Mouse (Mus musculus) MEL (cell line): Measurements from ENCODE around the gene Clpsl2.
A peak's percentile ranks its signal among the peaks of the same experiment; 100 is the strongest.

Experiments
- BHLHE40 ChIP-seq: IDR thresholded peaks from 2 replicates; pipeline ENCODE4 v1.6.1; 2012; ENCODE audit warnings: low read depth, mild to moderate bottlenecking, inconsistent platforms, low read length, improper control_type of control experiment, borderline replicate concordance
- CHD1 ChIP-seq: IDR thresholded peaks from 2 replicates; pipeline ENCODE4 v1.6.1; 2012; ENCODE audit warnings: low read depth, mild to moderate bottlenecking, inconsistent platforms, low read length, improper control_type of control experiment
- CHD2 ChIP-seq: IDR thresholded peaks from 2 replicates; pipeline ENCODE4 v1.6.1; 2011; ENCODE audit warnings: low read length, improper control_type of control experiment
- CTCF ChIP-seq, 3 experiments: IDR thresholded peaks in 2 of 3; conservative IDR thresholded peaks in 1 of 3; 2 replicates each; pipeline ENCODE4 v1.5.1; 2011 to 2012; ENCODE audit warnings: low read length in 3 of 3, low read depth in 2 of 3, mild to moderate bottlenecking in 2 of 3, improper control_type of control experiment in 1 of 3, inconsistent platforms in 1 of 3, mixed read lengths in 1 of 3, moderate library complexity in 1 of 3; ENCODE audit not compliant: control insufficient read depth in 1 of 3, insufficient read depth in 1 of 3, poor library complexity in 1 of 3, severe bottlenecking in 1 of 3
- EP300 ChIP-seq, 2 experiments: IDR thresholded peaks; 2 replicates each; pipeline ENCODE4 v1.6.1; 2011; ENCODE audit warnings: improper control_type of control experiment in 2 of 2, low read length in 2 of 2, low read depth in 1 of 2, mild to moderate bottlenecking in 1 of 2
- GABPA ChIP-seq: IDR thresholded peaks from 2 replicates; pipeline ENCODE4 v1.6.1; 2012; ENCODE audit warnings: low read depth, mild to moderate bottlenecking, inconsistent platforms, low read length, improper control_type of control experiment, moderate library complexity
- HCFC1 ChIP-seq: IDR thresholded peaks from 2 replicates; pipeline ENCODE4 v1.6.1; 2012; ENCODE audit warnings: low read depth, mild to moderate bottlenecking, inconsistent platforms, low read length, improper control_type of control experiment, moderate library complexity
- MXI1 ChIP-seq: IDR thresholded peaks from 2 replicates; pipeline ENCODE4 v1.6.1; 2011; ENCODE audit warnings: mild to moderate bottlenecking, low read depth, low read length, improper control_type of control experiment
- POLR2A ChIP-seq, 2 experiments: IDR thresholded peaks; 2 replicates each; pipeline ENCODE4 v1.6.1; 2011 to 2012; ENCODE audit warnings: low read length in 2 of 2, mild to moderate bottlenecking in 2 of 2, control low read depth in 1 of 2, improper control_type of control experiment in 1 of 2, low read depth in 1 of 2, moderate library complexity in 1 of 2; ENCODE audit not compliant: control insufficient read depth in 1 of 2, insufficient read depth in 1 of 2, poor library complexity in 1 of 2
- RAD21 ChIP-seq: IDR thresholded peaks from 2 replicates; pipeline ENCODE4 v1.6.1; 2011; ENCODE audit warnings: mild to moderate bottlenecking, low read depth, low read length, improper control_type of control experiment
- USF1 ChIP-seq: IDR thresholded peaks from 2 replicates; pipeline ENCODE4 v1.6.1; 2014; ENCODE audit warnings: low read depth, mild to moderate bottlenecking, inconsistent platforms, low read length, improper control_type of control experiment, moderate library complexity
- ZC3H11A ChIP-seq: IDR thresholded peaks from 2 replicates; pipeline ENCODE4 v1.6.1; 2012; ENCODE audit warnings: low read depth, mild to moderate bottlenecking, inconsistent platforms, low read length, improper control_type of control experiment
- ZNF384 ChIP-seq: IDR thresholded peaks from 2 replicates; pipeline ENCODE4 v1.6.1; 2012; ENCODE audit warnings: low read depth, mild to moderate bottlenecking, inconsistent platforms, low read length, improper control_type of control experiment

DNA sequence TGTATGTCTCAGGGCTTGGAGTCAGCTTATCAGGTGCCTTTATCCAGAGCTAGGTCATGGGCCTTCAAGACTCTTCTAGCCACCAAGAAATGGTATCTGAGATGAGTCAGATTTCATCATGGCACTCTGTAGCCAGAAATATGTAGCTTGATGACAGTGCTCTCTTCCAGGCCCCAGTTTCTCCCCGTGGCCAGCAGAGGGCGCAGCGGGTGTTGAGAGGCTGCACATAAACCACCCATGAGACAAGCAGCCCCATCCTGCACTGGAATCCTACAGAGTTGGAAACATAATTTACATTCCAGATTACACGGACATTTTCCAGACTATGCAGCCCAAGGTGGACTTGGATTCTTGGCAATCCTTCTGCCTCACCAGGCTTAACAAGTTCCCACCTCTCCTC lies 43.8 kb downstream of the Clpsl2 start:
- TF ChIP-seq CHD2 (no peak), CTCF (IDR thresholded peaks at IDR 0.05 in 2 of 3, conservative IDR thresholded peaks at IDR 0.05 in 1 of 3; ENCODE audit: control insufficient read depth in 1 of 3, insufficient read depth in 1 of 3, low read depth in 2 of 3, low read length in 3 of 3, poor library complexity in 1 of 3, severe bottlenecking in 1 of 3) (peak; percentile 88 to 97 (median 95)), CHD1 (no peak), HCFC1 (no peak), POLR2A (IDR thresholded peaks at IDR 0.05; ENCODE audit: control insufficient read depth in 1 of 2, insufficient read depth in 1 of 2, low read depth in 1 of 2, low read length in 2 of 2, poor library complexity in 1 of 2) (no peak), MXI1 (peak; percentile 56; the same call in 1 of the 2 replicates), EP300 (IDR thresholded peaks at IDR 0.05; ENCODE audit: low read depth in 1 of 2, low read length in 2 of 2) (no peak), RAD21 (peak; percentile 44), USF1 (no peak), ZNF384 (no peak), ZC3H11A (0 out of 2 replicates have a peak, but pooled peaks have one; percentile 40), GABPA (no peak), BHLHE40 (no peak)
